Mouse (Mus musculus): ENCODE measurements around the gene Gm37240. TPM values are rescaled to one million over a fixed set of nuclear protein-coding genes. Genes with fewer than 3 reads are reported as not detected.

The Gm37240 gene
- polyA plus RNA-seq, 1 experiment from 2014 or later, result 11.4 TPM

- H3K9ac ChIP-seq (ENCODE audit: low read length), result no peak overlapping the region
- no peaks in the 10 kb centered on the region for H3K9me3 ChIP-seq (replicated peaks; ENCODE audit: control insufficient read depth, low read length)
- ATAC-seq (ENCODE audit: insufficient read depth, low FRiP score), result no peak
- H3K36me3 ChIP-seq (ENCODE audit: control insufficient read depth, insufficient read depth, low read length), result no peaks in the 10 kb centered on the region
- H3K27me3 ChIP-seq (ENCODE audit: control insufficient read depth, insufficient read depth, low read length), result no peaks in the 10 kb centered on the region; the same call in 1 of the 2 replicates
- no peaks in the 10 kb centered on the region for H3K4me1 ChIP-seq (ENCODE audit: control insufficient read depth, insufficient read depth, low read length)
- no peak overlapping the region for H3K4me2 ChIP-seq (ENCODE audit: low read depth, low read length)
- WGBS, result 52% methylated on average over 4 of the region's 4 CpGs
- H3K4me3 ChIP-seq (replicated peaks; ENCODE audit: low read length), result no peak overlapping the region
- H3K27ac ChIP-seq (ENCODE audit: low read length), result no peak overlapping the region
These were observed 451.9 kb downstream of the Gm37240 start for GRCm38 (mm10) chr3:85435406-85435805.

DNA sequence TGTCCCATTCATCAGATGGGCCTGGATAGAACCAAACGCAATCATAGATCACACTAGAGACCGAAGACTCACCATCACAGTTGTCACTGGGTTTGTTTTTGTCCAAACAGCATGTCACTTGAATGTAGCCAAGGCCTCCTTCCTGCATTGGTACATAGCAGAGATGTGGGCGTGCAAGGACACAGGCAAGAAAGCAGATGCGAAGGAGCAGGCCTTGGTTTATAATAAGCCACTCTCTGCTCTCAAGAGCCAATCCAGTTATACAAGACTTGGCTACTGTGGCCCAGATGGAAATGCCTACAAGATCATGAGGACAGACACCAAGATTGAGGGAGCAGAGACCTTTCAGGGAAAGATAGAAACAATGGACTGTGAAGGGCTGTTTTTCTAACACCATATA is 456.1 kb downstream of the Gm37240 start:
- Histone ChIP-seq H3K27ac (ENCODE audit: low read length) (no peak overlapping the region), H3K4me2 (ENCODE audit: low read depth, low read length) (no peak overlapping the region), H3K36me3 (ENCODE audit: control insufficient read depth, insufficient read depth, low read length) (no peaks in the 10 kb centered on the region), H3K4me3 (replicated peaks; ENCODE audit: low read length) (no peak overlapping the region), H3K4me1 (ENCODE audit: control insufficient read depth, insufficient read depth, low read length) (no peaks in the 10 kb centered on the region), H3K27me3 (ENCODE audit: control insufficient read depth, insufficient read depth, low read length) (no peaks in the 10 kb centered on the region), H3K9me3 (replicated peaks; ENCODE audit: control insufficient read depth, low read length) (no peaks in the 10 kb centered on the region), H3K9ac (ENCODE audit: low read length) (no peak overlapping the region)
- WGBS, result 91% methylated on average over 4 of the region's 4 CpGs
- ATAC-seq (ENCODE audit: insufficient read depth, low FRiP score), result no peak

- Histone ChIP-seq H3K4me2 (ENCODE audit: low read depth, low read length) (no peak overlapping the region), H3K36me3 (ENCODE audit: control insufficient read depth, insufficient read depth, low read length) (no peaks in the 10 kb centered on the region), H3K27me3 (ENCODE audit: control insufficient read depth, insufficient read depth, low read length) (no peaks in the 10 kb centered on the region), H3K4me3 (replicated peaks; ENCODE audit: low read length) (no peak overlapping the region), H3K4me1 (ENCODE audit: control insufficient read depth, insufficient read depth, low read length) (no peaks in the 10 kb centered on the region), H3K27ac (ENCODE audit: low read length) (no peak overlapping the region), H3K9me3 (replicated peaks; ENCODE audit: control insufficient read depth, low read length) (no peaks in the 10 kb centered on the region), H3K9ac (ENCODE audit: low read length) (no peak overlapping the region)
- no peak for ATAC-seq (ENCODE audit: insufficient read depth, low FRiP score)
- 76% methylated on average over 5 of the region's 5 CpGs for WGBS
These were observed 463.8 kb downstream of the Gm37240 start for GRCm38 (mm10) chr3:85423376-85423997.

- no peak overlapping the region for H3K4me2 ChIP-seq (ENCODE audit: low read depth, low read length)
- no peaks in the 10 kb centered on the region for H3K27me3 ChIP-seq (ENCODE audit: control insufficient read depth, insufficient read depth, low read length)
- 81% methylated on average over 9 of the region's 9 CpGs for WGBS
- H3K9me3 ChIP-seq (replicated peaks; ENCODE audit: control insufficient read depth, low read length), result no peaks in the 10 kb centered on the region
- H3K27ac ChIP-seq (ENCODE audit: low read length), result no peak overlapping the region
- no peak overlapping the region for H3K9ac ChIP-seq (ENCODE audit: low read length)
- H3K36me3 ChIP-seq (ENCODE audit: control insufficient read depth, insufficient read depth, low read length), result no peaks in the 10 kb centered on the region
- no peaks in the 10 kb centered on the region for H3K4me1 ChIP-seq (ENCODE audit: control insufficient read depth, insufficient read depth, low read length)
- no peak overlapping the region for H3K4me3 ChIP-seq (replicated peaks; ENCODE audit: low read length)
- ATAC-seq (ENCODE audit: insufficient read depth, low FRiP score), result no peak
These were observed 465.9 kb downstream of the Gm37240 start for GRCm38 (mm10) chr3:85421403-85421802.

- no peaks in the 10 kb centered on the region for H3K9me3 ChIP-seq (replicated peaks; ENCODE audit: control insufficient read depth, low read length)
- no peak for ATAC-seq (ENCODE audit: insufficient read depth, low FRiP score)
- H3K4me3 ChIP-seq (replicated peaks; ENCODE audit: low read length), result no peak overlapping the region
- no peaks in the 10 kb centered on the region for H3K36me3 ChIP-seq (ENCODE audit: control insufficient read depth, insufficient read depth, low read length)
- H3K9ac ChIP-seq (ENCODE audit: low read length), result no peak overlapping the region
- no peak overlapping the region for H3K4me2 ChIP-seq (ENCODE audit: low read depth, low read length)
- no peaks in the 10 kb centered on the region for H3K27me3 ChIP-seq (ENCODE audit: control insufficient read depth, insufficient read depth, low read length)
- 61% methylated on average over 4 of the region's 4 CpGs for WGBS
- no peak overlapping the region for H3K27ac ChIP-seq (ENCODE audit: low read length)
- no peaks in the 10 kb centered on the region for H3K4me1 ChIP-seq (ENCODE audit: control insufficient read depth, insufficient read depth, low read length)
These were observed 469.7 kb downstream of the Gm37240 start for GRCm38 (mm10) chr3:85417663-85418062.

DNA sequence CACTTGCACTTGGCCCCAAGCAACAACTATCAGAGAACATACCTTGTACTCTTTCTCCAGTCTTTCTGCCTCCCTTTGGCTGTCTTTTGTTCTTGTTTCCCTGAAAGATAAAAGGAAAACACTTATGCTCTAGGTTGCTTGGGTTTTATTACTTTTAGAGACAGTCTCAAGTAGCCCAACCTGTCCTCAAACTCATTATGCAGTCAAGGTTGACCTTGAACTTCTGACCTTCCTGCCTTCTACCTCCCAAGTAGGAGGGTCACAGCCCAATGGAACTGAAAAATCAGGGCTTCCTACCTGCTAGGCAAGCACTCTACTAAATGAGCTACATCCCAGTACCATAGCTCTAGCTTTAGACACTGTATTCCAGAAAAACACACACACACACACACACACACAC is 488.5 kb downstream of the Gm37240 start:
- no peak overlapping the region for H3K4me3 ChIP-seq (replicated peaks; ENCODE audit: low read length)
- peaks cover 10% of the 10 kb centered on the region for H3K9me3 ChIP-seq (replicated peaks; ENCODE audit: control insufficient read depth, low read length)
- no peaks in the 10 kb centered on the region for H3K36me3 ChIP-seq (ENCODE audit: control insufficient read depth, insufficient read depth, low read length)
- H3K27me3 ChIP-seq (ENCODE audit: control insufficient read depth, insufficient read depth, low read length), result no peaks in the 10 kb centered on the region
- ATAC-seq (ENCODE audit: insufficient read depth, low FRiP score), result no peak
- H3K4me2 ChIP-seq (ENCODE audit: low read depth, low read length), result no peak overlapping the region
- H3K27ac ChIP-seq (ENCODE audit: low read length), result no peak overlapping the region
- H3K4me1 ChIP-seq (ENCODE audit: control insufficient read depth, insufficient read depth, low read length), result no peaks in the 10 kb centered on the region
- no peak overlapping the region for H3K9ac ChIP-seq (ENCODE audit: low read length)

DNA sequence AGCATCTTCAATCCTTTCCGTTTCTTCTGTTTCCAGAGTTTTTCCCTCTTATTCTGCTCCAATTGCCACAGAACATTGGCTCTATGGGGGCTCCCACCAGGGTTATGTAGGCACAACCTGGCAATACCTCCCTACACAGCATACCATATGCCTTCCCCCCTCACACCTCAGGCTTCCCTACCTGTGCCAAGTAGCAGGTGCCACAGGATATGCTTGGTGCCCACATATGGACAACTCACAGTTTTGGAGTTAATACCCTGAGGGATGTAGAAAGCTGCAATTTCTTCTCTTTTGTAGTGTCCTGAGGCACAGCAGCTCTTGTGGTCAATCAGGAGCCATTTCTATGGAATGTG is 488.9 kb downstream of the Gm37240 start:
- no peak overlapping the region for H3K27ac ChIP-seq (ENCODE audit: low read length)
- H3K4me3 ChIP-seq (replicated peaks; ENCODE audit: low read length), result no peak overlapping the region
- no peak for ATAC-seq (ENCODE audit: insufficient read depth, low FRiP score)
- no peaks in the 10 kb centered on the region for H3K4me1 ChIP-seq (ENCODE audit: control insufficient read depth, insufficient read depth, low read length)
- no peak overlapping the region for H3K4me2 ChIP-seq (ENCODE audit: low read depth, low read length)
- H3K36me3 ChIP-seq (ENCODE audit: control insufficient read depth, insufficient read depth, low read length), result no peaks in the 10 kb centered on the region
- no peaks in the 10 kb centered on the region for H3K27me3 ChIP-seq (ENCODE audit: control insufficient read depth, insufficient read depth, low read length)
- H3K9ac ChIP-seq (ENCODE audit: low read length), result no peak overlapping the region
- peaks cover 10% of the 10 kb centered on the region for H3K9me3 ChIP-seq (replicated peaks; ENCODE audit: control insufficient read depth, low read length)
- 81% methylated on average over 1 of the region's 1 CpGs for WGBS

- no peaks in the 10 kb centered on the region for H3K4me1 ChIP-seq (ENCODE audit: control insufficient read depth, insufficient read depth, low read length)
- no peak overlapping the region for H3K27ac ChIP-seq (ENCODE audit: low read length)
- H3K9ac ChIP-seq (ENCODE audit: low read length), result no peak overlapping the region
- H3K4me3 ChIP-seq (replicated peaks; ENCODE audit: low read length), result no peak overlapping the region
- H3K36me3 ChIP-seq (ENCODE audit: control insufficient read depth, insufficient read depth, low read length), result no peaks in the 10 kb centered on the region
- no peak overlapping the region for H3K4me2 ChIP-seq (ENCODE audit: low read depth, low read length)
- ATAC-seq (ENCODE audit: insufficient read depth, low FRiP score), result no peak
- H3K27me3 ChIP-seq (ENCODE audit: control insufficient read depth, insufficient read depth, low read length), result no peaks in the 10 kb centered on the region
- H3K9me3 ChIP-seq (replicated peaks; ENCODE audit: control insufficient read depth, low read length), result peaks cover 10% of the 10 kb centered on the region
These were observed 489.4 kb downstream of the Gm37240 start for GRCm38 (mm10) chr3:85397816-85398482.

DNA sequence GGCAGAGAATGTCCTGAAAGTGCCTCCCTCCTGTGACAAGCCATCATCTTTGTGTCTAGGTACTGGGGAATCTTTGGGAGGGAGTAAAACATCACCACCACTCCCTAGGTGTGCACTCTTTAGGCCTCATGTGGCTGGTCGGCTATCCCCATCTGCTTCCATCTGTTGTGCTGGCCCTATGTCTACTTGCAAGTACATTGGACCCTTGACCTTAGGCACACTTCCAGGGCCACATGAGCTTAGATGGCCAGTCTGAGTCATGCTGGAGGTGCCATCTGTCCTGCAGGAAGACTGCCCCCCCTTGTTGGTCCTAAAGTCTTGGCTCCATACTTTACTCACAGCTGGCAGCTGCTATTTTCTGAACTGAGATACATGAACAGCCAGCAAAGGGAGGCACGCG is 493.9 kb downstream of the Gm37240 start:
- peaks cover 10% of the 10 kb centered on the region for H3K9me3 ChIP-seq (replicated peaks; ENCODE audit: control insufficient read depth, low read length)
- no peaks in the 10 kb centered on the region for H3K36me3 ChIP-seq (ENCODE audit: control insufficient read depth, insufficient read depth, low read length)
- no peak overlapping the region for H3K4me2 ChIP-seq (ENCODE audit: low read depth, low read length)
- WGBS, result 92% methylated on average over 3 of the region's 3 CpGs
- H3K9ac ChIP-seq (ENCODE audit: low read length), result no peak overlapping the region
- no peak for ATAC-seq (ENCODE audit: insufficient read depth, low FRiP score)
- H3K27me3 ChIP-seq (ENCODE audit: control insufficient read depth, insufficient read depth, low read length), result no peaks in the 10 kb centered on the region
- H3K4me1 ChIP-seq (ENCODE audit: control insufficient read depth, insufficient read depth, low read length), result no peaks in the 10 kb centered on the region
- no peak overlapping the region for H3K4me3 ChIP-seq (replicated peaks; ENCODE audit: low read length)
- H3K27ac ChIP-seq (ENCODE audit: low read length), result no peak overlapping the region
